Mouse (Mus musculus) embryonic stem cell, embryonic (primary cell): Measurements from ENCODE around the gene Olfr74.
"Not testable (repeated sequence)": the region's sequence is repeated elsewhere in the genome, so short reads cannot be mapped to it uniquely, and the experiment has no call there.

Experiments used
- CTCF ChIA-PET, 4 experiments: fragments of 300-600 bp in 2 of 4; fragments of 350-600 bp in 2 of 4; sonication (Branson Sonifier 250); formaldehyde crosslinking; loops; one replicate each; lab custom pipeline; 2022; ENCODE audit warnings: inconsistent platforms in 2 of 4; lab: Charles Lee
- POLR2A ChIA-PET, 4 experiments: fragments of 300-600 bp in 2 of 4; fragments of 350-600 bp in 2 of 4; sonication (Branson Sonifier 250); formaldehyde crosslinking; loops; one replicate each; lab custom pipeline; 2022; ENCODE audit warnings: antibody characterized with exemption in 4 of 4, inconsistent platforms in 1 of 4; lab: Charles Lee

The Olfr74 gene

DNA sequence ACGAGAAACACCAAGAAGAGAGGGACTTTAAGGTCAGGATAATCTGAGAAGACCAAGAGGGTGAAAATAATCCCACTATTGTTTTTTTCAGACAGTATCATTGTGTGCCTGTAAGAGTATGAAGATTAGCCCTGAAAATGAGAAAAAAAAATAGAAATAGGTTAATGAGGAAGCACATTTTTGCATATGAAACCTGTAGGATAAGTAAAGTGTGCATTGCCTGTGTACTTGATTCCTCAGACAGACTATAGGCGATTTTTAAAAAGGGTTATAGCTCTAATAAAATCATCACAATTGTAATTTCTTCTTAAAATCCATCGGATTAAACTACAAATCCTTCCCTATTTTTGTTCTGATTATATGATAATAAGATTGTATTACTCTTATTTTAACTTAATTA, at the start of gene Olfr74:
Olfr74 (minus strand) TSS at position 101 of the 400 bp plus-strand sequence.
- ChIA-PET POLR2A (no interaction called here), CTCF (no interaction called here)

DNA sequence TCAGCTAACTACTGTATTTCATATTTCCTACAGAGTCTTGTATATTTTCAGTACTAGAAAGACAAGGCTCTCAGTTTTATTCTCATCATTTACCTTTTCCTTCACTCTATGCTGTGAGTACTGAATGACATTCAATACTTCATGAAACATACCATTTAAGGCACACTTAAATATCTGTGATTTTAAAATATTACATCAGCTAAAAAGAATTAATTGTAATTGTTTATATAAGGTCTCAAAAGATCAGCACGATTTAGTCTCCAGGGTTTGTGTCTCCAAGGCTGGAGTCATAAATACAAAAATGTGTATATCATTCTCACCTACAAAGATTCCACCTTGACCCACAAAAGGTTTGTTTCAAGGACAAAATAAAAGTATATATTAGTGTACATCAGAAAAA, 48.0 kb upstream of the Olfr74 start, which contains the start of gene Olfr1161:
Olfr1161 (plus strand) TSS at position 301 of the 400 bp plus-strand sequence.
- POLR2A ChIA-PET, CTCF ChIA-PET: not testable (repeated sequence)

DNA sequence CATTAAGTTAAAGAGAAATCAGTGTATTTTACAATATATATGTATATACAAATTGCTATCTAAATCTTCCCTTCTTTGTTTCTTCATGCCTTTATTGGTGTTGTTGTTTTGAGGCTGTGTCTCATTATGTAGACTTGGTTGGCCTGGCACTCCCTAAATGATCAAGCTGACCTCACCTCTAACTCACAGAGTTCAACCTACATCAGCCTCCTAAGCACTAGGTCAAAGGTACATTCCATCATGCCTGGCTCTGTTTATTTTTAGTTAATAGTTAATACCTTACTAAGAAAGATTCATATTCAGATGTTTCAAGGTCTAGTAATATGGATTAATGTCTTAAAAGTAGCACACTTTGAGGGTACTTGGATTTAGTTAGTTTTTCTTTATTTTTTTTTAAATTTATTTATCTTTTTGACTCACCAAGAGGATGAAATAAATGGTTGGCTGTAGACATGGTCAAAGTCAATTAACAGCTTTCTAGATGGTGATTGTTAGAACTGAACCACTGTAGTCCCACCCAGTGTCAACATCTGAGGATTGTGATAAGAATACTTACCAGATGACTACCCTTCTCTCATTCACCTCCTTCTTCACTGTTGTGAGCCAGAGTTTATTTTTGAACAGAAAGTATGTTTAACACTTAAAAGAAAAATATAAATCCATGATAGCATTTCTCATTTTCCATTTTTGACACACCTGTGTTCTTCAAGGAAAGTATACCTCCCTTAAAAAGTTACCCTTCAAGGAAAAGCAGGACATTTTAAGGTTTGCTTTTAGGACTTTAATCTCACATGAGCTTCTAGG, 33.3 kb upstream of the Olfr74 start, which contains the start of gene Olfr1160:
Olfr1160 (minus strand) TSS at position 754 of the 804 bp plus-strand sequence.
- ChIA-PET CTCF (no interaction called here), POLR2A (no interaction called here)

DNA sequence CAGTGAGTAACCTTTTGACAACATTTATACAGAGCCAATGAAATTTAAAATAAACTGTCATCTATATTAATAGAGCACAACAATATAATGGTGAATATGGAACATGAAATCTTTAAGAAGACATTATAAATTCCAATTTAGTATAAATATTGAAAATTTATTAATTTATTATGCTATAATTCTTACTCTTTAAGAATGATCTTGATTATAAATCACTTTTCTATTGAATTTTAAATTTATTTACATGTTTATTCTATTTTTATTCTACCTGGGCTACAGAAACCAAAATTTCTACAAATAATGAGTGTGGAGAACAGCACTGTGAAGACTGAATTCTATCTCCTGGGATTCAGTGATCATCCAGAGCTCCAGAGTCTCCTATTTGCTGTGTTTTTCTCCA, 15.3 kb upstream of the Olfr74 start, which contains the start of gene Olfr1158:
Olfr1158 (plus strand) TSS at position 301 of the 400 bp plus-strand sequence.
- ChIA-PET CTCF (no interaction called here), POLR2A (no interaction called here)

DNA sequence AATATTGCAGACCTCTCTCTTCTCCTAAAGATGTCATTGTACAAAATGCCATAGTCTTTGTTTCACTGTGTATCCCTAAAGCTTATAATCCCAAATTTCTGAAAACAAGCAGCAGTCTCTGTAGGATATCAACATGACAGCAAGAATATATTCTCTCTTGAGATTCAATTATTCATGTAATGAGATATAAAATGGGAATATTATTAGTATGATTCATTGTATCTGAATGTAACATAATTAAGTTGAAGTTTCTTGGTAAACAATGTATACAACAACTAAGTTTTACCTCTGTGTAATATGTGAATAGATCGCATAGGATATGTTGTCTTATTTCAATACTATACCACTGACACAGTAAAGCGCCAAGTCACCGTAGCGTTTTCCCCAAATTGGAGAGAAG, 6.3 kb downstream of the Olfr74 start, which contains the start of gene Olfr1157:
Olfr1157 (minus strand) TSS at position 101 of the 400 bp plus-strand sequence.
- ChIA-PET CTCF (no interaction called here), POLR2A (no interaction called here)

DNA sequence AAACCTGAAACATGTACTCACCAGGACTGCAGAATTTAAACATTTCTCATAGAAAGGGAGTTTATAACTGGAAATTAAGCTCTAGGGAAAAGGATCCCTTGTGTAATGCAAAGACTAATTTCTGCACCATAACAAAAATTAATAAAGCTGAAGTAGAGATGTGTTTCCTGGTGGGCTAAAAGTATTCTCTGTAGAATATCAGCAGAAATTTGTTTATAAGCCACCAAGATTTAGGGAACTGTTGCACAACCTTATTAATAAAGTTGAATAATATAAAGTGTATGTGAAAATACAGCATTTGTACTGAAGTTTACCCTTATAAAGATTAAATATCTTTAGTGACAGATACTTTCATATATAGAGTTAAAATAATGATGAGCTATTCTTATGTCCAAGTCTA, 21.5 kb downstream of the Olfr74 start, which contains the start of gene Olfr1156:
Olfr1156 (minus strand) TSS at position 101 of the 400 bp plus-strand sequence.
- ChIA-PET POLR2A (no interaction called here), CTCF (no interaction called here)

DNA sequence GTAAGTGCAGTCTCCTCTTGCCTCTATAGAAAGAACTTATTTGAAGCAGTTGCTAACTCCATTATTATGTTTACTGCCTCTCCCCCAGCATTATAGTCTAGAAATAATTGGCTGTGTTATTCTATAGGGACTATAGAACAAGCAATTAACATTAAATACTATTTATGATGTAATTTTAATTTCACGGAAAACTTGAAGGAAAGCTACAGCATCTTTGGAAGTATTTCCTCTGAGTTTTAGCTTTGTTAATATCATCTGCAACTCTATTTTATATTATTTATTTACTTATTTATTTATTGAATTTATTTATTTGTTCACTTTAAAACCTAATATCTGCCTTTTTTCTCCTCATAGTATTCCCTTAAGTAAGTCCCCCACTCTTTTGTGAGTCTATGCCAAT, 29.4 kb downstream of the Olfr74 start, which contains the start of gene Olfr1155:
Olfr1155 (minus strand) TSS at position 101 of the 400 bp plus-strand sequence.
- POLR2A ChIA-PET = no interaction called here

More for the DNA sequence above, 29.4 kb downstream of the Olfr74 start, which contains the start of gene Olfr1155:
- CTCF ChIA-PET = no interaction called here
